Mouse (Mus musculus): ENCODE measurements around the gene Slc16a9. TPM values are rescaled to one million over a fixed set of nuclear protein-coding genes. Genes with fewer than 3 reads are reported as not detected.
"Not testable (repeated sequence)": the region's sequence is repeated elsewhere in the genome, so short reads cannot be mapped to it uniquely, and the experiment has no call there.

Slc16a9 gene
- total RNA-seq (2022): 1 to 10 TPM; 2.3 to 4.3 (median 3.8) TPM

GRCm38 (mm10) chr10:70244921-70245558 is at the start of gene Slc16a9:
Slc16a9 (plus strand) TSS chr10:70245100.
- DNase-seq (ENCODE audit: low spot score): peak; percentile 51

GRCm38 (mm10) chr10:70195279-70195678 is 49.6 kb upstream of the Slc16a9 start:
- DNase-seq (ENCODE audit: low spot score): no peak

DNA sequence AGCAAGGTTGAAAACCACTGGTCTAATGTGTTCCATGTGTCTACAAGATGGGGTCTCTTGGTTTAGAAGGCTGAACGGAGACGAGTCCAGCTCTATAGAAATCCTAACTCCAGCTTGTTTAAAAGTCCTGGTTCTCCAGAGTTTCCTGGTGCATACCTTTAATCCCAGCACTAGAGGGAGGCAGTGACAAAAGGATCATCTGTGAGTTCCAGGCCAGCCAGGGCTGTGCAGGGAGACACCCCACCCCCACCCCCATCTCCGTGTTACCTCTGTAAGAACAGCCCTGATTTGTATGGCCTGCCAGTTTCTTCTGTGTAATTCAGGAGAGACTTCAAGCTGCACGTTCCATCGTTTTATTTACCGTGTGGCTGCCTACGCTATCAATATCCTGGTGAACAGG is 49.1 kb upstream of the Slc16a9 start:
- DNase-seq (ENCODE audit: low spot score): no peak

GRCm38 (mm10) chr10:70196666-70197065 is 48.2 kb upstream of the Slc16a9 start:
- DNase-seq (ENCODE audit: low spot score): peak; percentile 48

- no peak for DNase-seq (ENCODE audit: low spot score)
Measured at GRCm38 (mm10) chr10:70197601-70198000, 47.3 kb upstream of the Slc16a9 start.

DNA sequence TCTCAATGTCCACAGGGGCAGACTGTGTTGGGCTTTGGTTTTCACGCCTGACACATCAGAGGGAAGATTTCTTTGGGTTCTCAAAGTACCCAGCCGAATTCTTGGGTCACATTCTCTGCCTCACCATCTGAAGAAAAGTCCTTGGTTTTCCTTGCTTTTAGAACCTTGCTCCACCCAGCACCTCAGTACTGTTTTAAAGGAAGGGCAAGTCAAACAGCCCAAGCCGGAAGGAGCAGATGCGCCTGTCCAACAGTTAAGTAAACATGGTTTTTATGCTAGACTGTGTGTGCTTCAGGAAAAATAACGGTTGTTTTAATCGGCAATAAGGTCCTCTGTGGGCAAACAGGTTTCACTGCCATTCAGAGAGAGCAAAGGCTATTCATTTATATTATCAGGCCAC is 46.9 kb upstream of the Slc16a9 start:
- no peak for DNase-seq (ENCODE audit: low spot score)

- DNase-seq (ENCODE audit: low spot score): no peak
Measured at GRCm38 (mm10) chr10:70198951-70199463, 45.9 kb upstream of the Slc16a9 start.

GRCm38 (mm10) chr10:70199466-70200210 is 45.3 kb upstream of the Slc16a9 start:
- no peak for DNase-seq (ENCODE audit: low spot score)

DNA sequence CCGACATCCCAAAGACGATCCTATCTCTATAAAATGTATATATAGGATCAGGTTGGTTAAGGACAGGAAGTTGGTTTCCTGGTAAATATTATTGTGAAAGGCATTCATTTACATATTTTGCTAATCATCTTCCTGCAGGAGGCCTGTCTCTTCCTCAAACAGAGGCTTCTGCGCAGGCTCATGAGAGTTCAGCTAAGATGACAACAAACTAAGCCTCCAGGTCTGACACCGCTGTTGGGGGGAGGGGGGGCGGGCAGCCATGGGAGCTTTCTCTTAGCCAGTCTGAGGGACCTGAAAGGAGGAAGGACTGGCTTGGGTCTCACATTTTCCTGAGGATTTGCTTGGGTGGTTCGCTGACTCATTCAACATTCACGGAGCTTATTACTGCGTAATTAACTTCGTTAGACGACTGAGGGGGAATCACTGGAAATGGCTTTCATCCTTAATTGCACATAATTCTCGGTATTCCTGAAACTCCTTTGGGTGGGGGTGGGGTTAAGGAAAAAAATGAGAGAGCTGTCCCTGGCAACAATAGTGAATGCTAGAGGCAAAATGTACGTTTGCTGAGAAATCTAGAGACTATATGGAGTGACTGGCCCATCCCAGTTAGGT is 43.9 kb upstream of the Slc16a9 start:
- DNase-seq (ENCODE audit: low spot score): no peak

GRCm38 (mm10) chr10:70204505-70205399 is 40.1 kb upstream of the Slc16a9 start, which contains the start of gene Mrln:
Mrln (plus strand) TSS chr10:70204664.
- no peak for DNase-seq (ENCODE audit: low spot score)

DNA sequence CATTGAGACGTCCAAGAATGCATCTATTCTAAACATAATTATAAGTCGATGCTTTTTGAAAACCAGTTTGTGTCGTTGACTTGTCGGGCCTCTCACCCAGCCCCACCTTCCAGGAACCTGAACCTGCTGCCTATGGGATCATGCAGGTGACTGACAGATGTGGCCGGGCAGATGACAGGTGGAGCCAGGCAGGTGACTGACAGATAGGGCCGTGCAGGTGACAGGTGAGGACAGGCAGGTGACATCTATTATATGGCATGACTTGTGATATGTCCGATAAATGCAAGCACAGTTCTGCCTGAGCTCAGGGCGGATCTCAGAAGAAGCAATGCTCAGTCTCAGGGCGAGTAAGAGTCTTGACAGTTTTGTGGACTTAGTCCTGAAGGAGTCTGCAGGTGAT is 33.6 kb upstream of the Slc16a9 start:
- DNase-seq (ENCODE audit: low spot score): no peak

DNA sequence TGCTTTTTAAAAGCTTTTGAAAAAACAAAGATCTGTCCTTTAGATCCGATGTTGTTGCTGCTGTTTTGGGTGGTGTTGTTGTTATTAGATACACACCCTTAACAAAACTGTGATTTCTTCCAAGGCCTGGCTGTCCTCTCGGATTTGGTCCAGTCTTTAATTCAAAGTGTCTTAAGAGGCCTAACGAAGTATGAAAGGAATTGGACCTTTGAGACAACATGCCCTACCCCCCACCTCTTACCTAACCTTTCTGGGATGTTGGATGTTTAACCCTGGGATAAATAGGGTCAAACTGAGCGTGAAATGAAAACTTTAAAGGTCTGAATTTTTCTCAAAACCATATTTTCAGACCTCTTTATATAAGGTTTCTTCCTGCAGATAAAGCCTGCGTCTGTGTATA is 23.9 kb upstream of the Slc16a9 start:
- no peak for DNase-seq (ENCODE audit: low spot score)

DNA sequence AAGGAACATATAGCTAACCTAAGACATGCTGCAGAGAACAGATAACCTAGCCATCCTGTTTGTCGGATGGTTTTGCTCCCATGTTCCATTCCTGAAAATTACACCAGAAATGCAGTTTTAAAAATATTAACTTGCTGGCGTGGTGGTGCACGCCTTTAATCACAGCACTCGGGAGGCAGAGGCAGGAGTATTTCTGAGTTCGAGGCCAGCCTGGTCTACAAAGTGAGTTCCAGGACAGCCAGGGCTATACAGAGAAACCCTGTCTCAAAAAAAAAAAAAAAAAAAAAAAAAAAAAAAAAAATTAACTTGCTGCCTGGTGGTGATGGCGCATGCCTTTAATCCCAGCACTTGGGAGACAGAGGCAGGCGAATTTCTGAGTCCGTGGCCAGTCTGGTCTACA is 22.7 kb upstream of the Slc16a9 start:
- not testable (repeated sequence) for DNase-seq (ENCODE audit: low spot score)

DNA sequence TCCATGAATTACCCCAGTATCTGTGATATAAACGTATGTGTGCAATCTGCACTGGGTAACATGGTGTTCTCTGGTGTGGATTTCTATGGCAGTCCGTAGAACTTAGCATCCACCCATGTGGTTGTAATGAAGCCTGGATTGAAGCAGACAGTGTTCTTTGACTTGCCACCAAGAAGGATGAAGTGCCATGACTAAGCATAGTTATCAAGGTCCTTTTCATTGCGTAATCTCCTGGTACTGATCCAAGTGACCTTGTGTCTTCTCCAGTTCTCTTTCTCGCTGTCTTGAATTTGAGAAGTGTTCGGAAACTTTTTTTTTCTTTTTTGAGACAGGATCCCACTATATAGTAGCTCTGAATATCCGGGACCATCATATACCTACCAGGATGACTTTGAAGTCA is 20.3 kb upstream of the Slc16a9 start:
- no peak for DNase-seq (ENCODE audit: low spot score)

GRCm38 (mm10) chr10:70225760-70226159 is 19.1 kb upstream of the Slc16a9 start:
- DNase-seq (ENCODE audit: low spot score): no peak

- no peak for DNase-seq (ENCODE audit: low spot score)
Measured at GRCm38 (mm10) chr10:70226608-70227007, 18.3 kb upstream of the Slc16a9 start.

- peak; percentile 35 for DNase-seq (ENCODE audit: low spot score)
Measured at GRCm38 (mm10) chr10:70230352-70230751, 14.5 kb upstream of the Slc16a9 start.

DNA sequence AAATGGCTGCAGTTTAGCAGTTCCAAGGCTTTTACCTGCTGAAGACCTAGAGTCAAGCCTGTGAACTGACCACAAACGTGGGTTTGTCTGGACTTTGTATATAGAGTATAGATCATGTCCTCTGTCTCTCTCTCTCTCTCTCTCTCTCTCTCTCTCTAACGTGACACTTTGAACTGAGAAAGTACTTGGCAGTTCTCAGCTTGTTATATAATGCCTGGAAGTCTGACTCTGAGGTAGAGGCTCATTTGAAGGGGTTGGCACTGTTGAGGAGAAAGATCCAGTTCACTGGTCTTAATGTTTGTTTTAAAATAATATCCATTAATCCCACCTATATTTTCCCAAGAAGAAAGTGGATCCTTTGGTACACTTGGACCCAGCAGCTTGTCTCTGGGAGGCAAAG is 7.0 kb upstream of the Slc16a9 start:
- no peak for DNase-seq (ENCODE audit: low spot score)

DNA sequence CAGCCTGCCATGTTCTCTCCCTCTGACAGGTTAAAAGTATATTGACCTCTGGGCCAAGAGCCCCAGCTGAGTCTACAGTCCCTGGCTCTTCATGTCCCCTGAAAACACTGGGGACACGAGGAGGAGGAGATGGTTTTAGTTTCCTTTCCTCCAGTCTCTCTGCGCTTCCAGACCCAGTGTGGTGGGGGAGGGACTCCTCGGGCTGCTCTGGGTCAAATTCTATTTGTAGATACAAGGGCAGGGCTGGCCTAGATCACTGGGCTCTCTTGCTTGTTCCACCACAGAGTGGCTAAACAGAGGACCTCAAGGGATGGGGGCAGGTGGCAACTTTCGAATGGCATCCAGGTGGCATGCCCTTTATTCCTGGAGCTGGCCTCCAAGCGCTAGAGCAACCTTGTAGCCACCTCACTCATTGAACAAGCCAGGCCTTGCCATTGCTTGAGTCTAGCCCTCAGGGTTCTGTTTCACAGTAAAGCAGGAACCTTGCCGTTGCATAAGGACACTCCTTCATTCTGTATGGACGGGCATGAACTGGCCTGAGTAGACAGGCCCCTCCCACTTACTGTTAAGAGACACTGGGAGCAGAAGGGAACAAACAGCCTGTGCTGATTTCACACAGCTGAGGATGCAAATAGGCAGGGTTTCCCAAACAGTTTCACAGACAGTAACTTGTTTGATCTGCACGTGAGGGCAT is 2.0 kb upstream of the Slc16a9 start:
- no peak for DNase-seq (ENCODE audit: low spot score)

DNA sequence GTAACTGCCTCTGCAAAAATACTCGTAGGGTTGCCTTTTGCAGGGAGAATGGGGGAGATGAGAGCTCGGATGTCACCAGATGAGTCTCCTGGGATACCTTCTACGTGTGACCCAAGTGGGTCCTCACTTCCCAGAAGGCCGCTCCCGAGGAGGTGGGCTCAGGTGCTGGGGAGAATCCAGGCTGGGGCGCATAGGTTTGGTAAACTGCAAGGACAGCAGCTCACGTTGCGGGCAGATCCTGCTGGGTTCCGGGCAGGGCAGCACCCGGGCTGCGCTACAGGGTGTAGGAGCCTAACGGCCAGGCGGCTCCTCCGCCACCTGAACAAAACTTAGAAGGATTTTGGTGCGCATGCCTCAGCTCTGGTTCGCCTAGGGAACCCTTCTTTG is 652 bp downstream of the Slc16a9 start:
- no peak for DNase-seq (ENCODE audit: low spot score)

GRCm38 (mm10) chr10:70246076-70246475 is 1.2 kb downstream of the Slc16a9 start:
- no peak for DNase-seq (ENCODE audit: low spot score)
